Mouse (Mus musculus) heart, postnatal 0 days (tissue): Measurements from ENCODE around the gene Rnf43.

Experiments used
- CTCF ChIP-seq: IDR thresholded peaks from 2 replicates; pipeline ENCODE4 v1.5.1; 2016; ENCODE audit warnings: antibody characterized with exemption, control low read depth, low read depth
- EP300 ChIP-seq: IDR thresholded peaks from 2 replicates; pipeline ENCODE4 v1.6.1; 2016; ENCODE audit warnings: antibody characterized with exemption, low read depth

DNA sequence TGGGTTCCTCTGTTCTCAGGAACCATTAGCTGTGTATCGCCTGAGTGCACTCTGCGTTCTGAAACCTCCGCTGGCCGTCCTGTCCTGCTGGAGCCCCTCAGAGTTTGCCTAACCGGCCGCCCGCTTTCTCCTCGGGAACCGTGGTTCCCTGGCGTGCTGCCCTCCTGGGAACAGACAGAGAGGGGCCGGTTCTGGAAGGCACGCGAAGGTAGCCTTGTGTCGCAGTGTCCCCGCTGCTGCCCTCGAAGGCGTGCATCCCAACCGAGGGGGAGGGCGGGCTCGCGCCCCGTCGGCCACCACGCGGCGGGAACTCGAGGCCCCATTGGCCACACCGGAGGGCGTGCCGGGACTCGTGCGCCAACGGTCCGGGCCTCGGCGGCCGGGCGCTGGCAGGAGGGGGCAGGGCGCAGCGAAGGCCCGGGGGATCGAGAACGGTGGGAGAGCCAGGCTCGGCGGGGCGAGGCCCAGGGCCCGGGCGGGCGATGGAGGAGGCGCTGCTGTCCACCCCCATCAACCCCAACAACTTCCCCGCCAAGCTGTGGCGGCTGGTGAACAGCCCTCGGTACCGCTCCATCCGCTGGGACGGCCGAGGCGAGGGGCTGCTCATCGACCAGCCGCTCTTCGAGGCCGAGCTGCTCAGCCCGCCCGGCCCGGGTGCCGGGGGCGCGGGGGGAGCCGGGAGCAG is 45.6 kb upstream of the Rnf43 start, which contains the start of gene Hsf5:
- TF ChIP-seq CTCF = no peak
- no peak for TF ChIP-seq EP300
